In the genomic region with DNA sequence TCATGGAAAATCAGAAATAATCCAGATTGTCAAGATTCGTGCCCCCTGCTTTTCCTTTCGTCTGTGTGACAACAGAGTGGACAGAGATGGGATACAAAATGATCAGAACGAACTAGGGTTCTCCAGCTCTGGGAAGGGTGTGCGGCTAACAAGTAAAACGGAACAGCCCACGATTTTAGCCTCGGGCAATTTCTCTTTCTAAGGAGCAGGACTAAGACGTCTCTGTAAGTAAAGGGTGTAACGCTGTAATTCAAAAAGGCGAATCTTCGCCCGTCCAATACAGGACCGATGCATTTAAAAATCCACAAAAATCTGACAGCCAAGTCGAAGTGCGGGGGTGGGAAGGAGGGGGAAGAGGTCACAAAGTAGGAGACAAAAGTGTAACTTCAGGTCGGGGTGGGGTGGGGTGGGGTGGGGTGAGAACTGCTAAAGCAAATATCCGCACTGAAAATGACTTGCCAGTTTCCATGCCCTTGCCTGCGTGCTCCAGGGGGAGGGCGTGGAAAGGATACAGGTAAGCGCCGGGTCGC, we compare ENCODE assay signal across 8 mouse cellular contexts. TPM values are rescaled to one million over a fixed set of nuclear protein-coding genes. Genes with fewer than 3 reads are reported as not detected.
DNase-seq lines count a peak whose midpoint lies in the region; ATAC-seq and TF ChIP-seq lines count a peak whose summit lies in the region.

No protein-coding gene starts in this region.

- 8% methylated on average over 22 of the region's 22 CpGs for WGBS in thymus, adult 2 months
- 3% methylated on average over 22 of the region's 22 CpGs for WGBS in intestine, embryonic 16.5 days
- WGBS in olfactory bulb, adult 2 months, result 4% methylated on average over 22 of the region's 22 CpGs

- H3K4me1 ChIP-seq in erythroblast, embryonic 14.5 days (ENCODE audit: control insufficient read depth), result peaks cover 13% of the 10 kb centered on the region
- peaks cover 6% of the 10 kb centered on the region for H3K4me1 ChIP-seq in thymus, adult 2 months (replicated peaks; ENCODE audit: control insufficient read depth, insufficient read depth, low read length)
- no peaks in the 10 kb centered on the region for H3K4me1 ChIP-seq in intestine, embryonic 16.5 days (ENCODE audit: control insufficient read depth, insufficient read depth, low read length)
- no peaks in the 10 kb centered on the region for H3K4me1 ChIP-seq in olfactory bulb, adult 2 months (ENCODE audit: control insufficient read depth, insufficient read depth, low read length)

- no peak for ATAC-seq in erythroblast, adult 5-6 weeks (replicated peaks; ENCODE audit: low FRiP score, poor library complexity, severe bottlenecking)
- peak; percentile 14; the same call in 1 of the 2 replicates for ATAC-seq in intestine, embryonic 16.5 days

- peak overlapping the region; percentile 67 for H3K9ac ChIP-seq in intestine, embryonic 16.5 days (ENCODE audit: low read depth, low read length)

- no peak overlapping the region for H3K27ac ChIP-seq in thymus, adult 2 months (ENCODE audit: control insufficient read depth, insufficient read depth, low read length)
- no peak overlapping the region for H3K27ac ChIP-seq in intestine, embryonic 16.5 days (ENCODE audit: low read length)
- H3K27ac ChIP-seq in olfactory bulb, adult 2 months (ENCODE audit: insufficient read depth, low read depth, low read length), result no peak overlapping the region

- no peak for TF ChIP-seq POLR2A in thymus, adult 2 months (IDR thresholded peaks at IDR 0.05; ENCODE audit: control insufficient read depth, extremely low read depth, insufficient read depth, low read length, poor library complexity)
- no peak for TF ChIP-seq POLR2A in olfactory bulb, adult 2 months (IDR thresholded peaks at IDR 0.05; ENCODE audit: insufficient read depth, low read depth, low read length)

- no peaks in the 10 kb centered on the region for H3K36me3 ChIP-seq in erythroblast, embryonic 14.5 days (ENCODE audit: control insufficient read depth)
- H3K36me3 ChIP-seq in thymus, adult 2 months (ENCODE audit: control insufficient read depth, insufficient read depth, low read length), result no peaks in the 10 kb centered on the region
- no peaks in the 10 kb centered on the region for H3K36me3 ChIP-seq in intestine, embryonic 16.5 days (ENCODE audit: control insufficient read depth, insufficient read depth, low read length)

- DNase-seq in thymus, adult 2 months, result no peak
- DNase-seq in thymus, postnatal 25 days, result no peak
- no peak for DNase-seq in MN1 (ENCODE audit: low spot score)
- DNase-seq in spleen, postnatal 14 days (ENCODE audit: low spot score in 2 of 2), result no peak

- no peak for TF ChIP-seq CTCF in thymus, adult 2 months (IDR thresholded peaks at IDR 0.05; ENCODE audit: borderline replicate concordance, control insufficient read depth, extremely low read depth, insufficient read depth, low read length, poor library complexity)
- TF ChIP-seq CTCF in olfactory bulb, adult 2 months (IDR thresholded peaks at IDR 0.05; ENCODE audit: insufficient read depth, low read depth, low read length), result no peak

- peak overlapping the region; percentile 87 for H3K4me2 ChIP-seq in intestine, embryonic 16.5 days (ENCODE audit: low read depth, low read length)

- peaks cover 32% of the 10 kb centered on the region for H3K27me3 ChIP-seq in erythroblast, embryonic 14.5 days (ENCODE audit: control insufficient read depth)
- H3K27me3 ChIP-seq in thymus, adult 2 months (ENCODE audit: control insufficient read depth, insufficient read depth, low read length), result peaks cover 13% of the 10 kb centered on the region
- no peaks in the 10 kb centered on the region for H3K27me3 ChIP-seq in intestine, embryonic 16.5 days (replicated peaks; ENCODE audit: control insufficient read depth, insufficient read depth, low read length)

- peak overlapping the region; percentile 74 for H3K4me3 ChIP-seq in erythroblast, embryonic 14.5 days (replicated peaks)
- H3K4me3 ChIP-seq in thymus, adult 2 months (ENCODE audit: control insufficient read depth, insufficient read depth, low read length), result peak overlapping the region; percentile 57; the same call in 1 of the 2 replicates
- peak overlapping the region; percentile 78 for H3K4me3 ChIP-seq in intestine, embryonic 16.5 days (ENCODE audit: low read length)
- H3K4me3 ChIP-seq in olfactory bulb, adult 2 months (ENCODE audit: insufficient read depth, low read depth, low read length), result peak overlapping the region; percentile 90

- H3K9me3 ChIP-seq in erythroblast, embryonic 14.5 days (ENCODE audit: control insufficient read depth, low read length), result no peaks in the 10 kb centered on the region
- H3K9me3 ChIP-seq in intestine, embryonic 16.5 days (ENCODE audit: control insufficient read depth, low read length), result no peaks in the 10 kb centered on the region

RNA-seq across cellular contexts. Expression of a gene that starts 0.4 kb away (rescaled TPM):
- polyA plus RNA-seq in erythroblast, embryonic 14.5 days (2012), result not detected in 2 replicates
- total RNA-seq in erythroblast, adult 5-6 weeks (2015; ENCODE audit: low replicate concordance), result not detected in 2 replicates
- total RNA-seq in erythroblast, adult 5-6 weeks (2017; ENCODE audit: low replicate concordance), result 0.14 TPM in 1 of 2 replicates, not detected in the other
- polyA plus RNA-seq in thymus, adult 2 months (2012; rRNA removed), result 0.37 and 0.92 TPM in 2 replicates
- polyA plus RNA-seq in intestine, embryonic 16.5 days (2015; fragmentation: Nextera tagmentation; extraction: Ambion mirVana), result 0.81 and 0.94 TPM in 2 replicates
- polyA plus RNA-seq in olfactory bulb, adult 2 months (2012; ENCODE audit: insufficient read depth, insufficient read length, low replicate concordance, missing spikeins), result not detected in 2 replicates
